Mouse (Mus musculus): Measurements from ENCODE around the gene Prl2c1. TPM values are rescaled to one million over a fixed set of nuclear protein-coding genes. Genes with fewer than 3 reads are reported as not detected.
"Not testable (repeated sequence)": the region's sequence is repeated elsewhere in the genome, so short reads cannot be mapped to it uniquely, and the experiment has no call there.

Gene Prl2c1
- polyA plus RNA-seq (2012; rRNA removed), result not detected in 2 replicates

DNA sequence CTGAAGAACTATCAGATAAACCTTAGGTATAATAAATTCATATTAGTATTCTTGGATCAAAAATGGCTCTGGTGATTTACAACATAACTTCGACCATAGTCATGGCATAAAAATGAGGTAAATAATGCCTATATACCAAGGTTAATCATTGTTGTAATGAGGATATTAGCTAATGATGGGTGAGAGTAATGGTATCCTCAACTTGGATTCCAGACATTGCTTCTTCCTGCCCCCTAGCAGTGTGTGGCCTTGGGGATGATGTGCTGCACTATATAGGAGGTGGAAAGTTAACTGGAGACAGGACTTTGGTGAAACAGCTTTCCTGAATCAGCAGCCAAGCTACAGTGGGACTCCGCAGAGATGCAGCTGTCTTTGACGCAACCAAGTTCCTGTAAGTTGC is at the start of gene Prl2c1:
Prl2c1 (plus strand) TSS at position 301 of the 400 bp plus-strand sequence.
- DNase-seq (ENCODE audit: low read depth), result no peak

DNA sequence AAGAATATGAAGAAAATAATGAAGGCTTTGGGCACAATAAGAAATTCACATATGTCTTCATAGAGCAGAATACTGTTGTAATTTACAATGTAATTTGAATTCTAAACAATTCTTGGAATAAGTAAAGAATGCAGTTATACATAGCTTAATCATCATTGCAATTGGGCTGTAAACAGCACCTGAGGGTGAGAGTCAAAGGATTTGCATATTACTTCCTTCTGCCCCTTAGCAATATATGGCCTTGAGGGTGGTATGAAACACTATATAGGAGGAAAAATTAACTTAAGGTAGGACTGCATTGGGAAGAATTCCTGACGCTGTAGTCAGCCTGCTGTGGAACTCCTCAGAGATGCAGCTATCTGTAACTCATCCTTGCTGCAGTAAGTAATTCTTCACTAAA is 47.8 kb upstream of the Prl2c1 start, which contains the start of gene Prl2a1:
Prl2a1 (plus strand) TSS at position 301 of the 400 bp plus-strand sequence.
- DNase-seq (ENCODE audit: low read depth), result no peak

DNA sequence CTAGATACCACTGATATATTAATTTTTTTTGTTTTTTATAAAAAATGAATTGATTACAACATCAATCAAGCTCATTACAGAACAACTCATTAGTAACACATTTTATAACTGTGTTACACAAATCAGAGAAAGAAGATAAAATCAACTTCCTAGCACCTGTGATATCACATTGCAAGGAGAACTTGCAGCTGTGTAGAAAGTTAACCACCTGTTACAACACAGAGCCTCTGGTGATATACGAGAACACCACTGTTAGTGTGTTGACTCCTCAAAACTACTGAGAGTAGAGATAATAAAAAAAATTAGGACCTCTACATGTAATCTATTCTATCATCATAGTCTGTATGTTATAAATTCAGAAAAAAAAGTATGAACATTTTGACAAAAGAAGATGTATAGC is 46.4 kb upstream of the Prl2c1 start:
- DNase-seq (ENCODE audit: low read depth), result no peak

DNA sequence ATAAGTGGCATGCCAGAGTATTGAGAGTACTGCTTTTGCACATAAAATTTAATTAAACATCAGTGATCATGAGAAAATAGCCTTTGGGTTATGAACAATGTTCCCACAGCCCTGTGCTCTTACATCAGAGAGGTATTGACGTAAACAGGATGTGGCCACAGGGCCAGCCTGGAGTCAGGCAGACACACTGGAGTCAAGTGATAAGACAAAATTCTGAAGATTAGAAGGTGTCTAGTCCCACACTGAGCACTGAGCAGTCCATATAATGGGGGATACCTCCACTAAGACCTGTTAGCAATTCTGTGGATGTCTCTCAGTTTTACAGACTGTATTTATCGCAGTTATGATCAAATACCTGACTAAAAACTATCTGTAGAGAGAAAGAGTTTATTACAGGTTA is 55.1 kb downstream of the Prl2c1 start:
- not testable (repeated sequence) for DNase-seq (ENCODE audit: low read depth)

Other genes starting within 250 kb of the Prl2c1 start
- gene Prl7b1, start 238.8 kb upstream of the Prl2c1 start, polyA plus RNA-seq (2012; rRNA removed), result not detected in 2 replicates
- gene Prl7a1, start 206.8 kb upstream of the Prl2c1 start, polyA plus RNA-seq (2012; rRNA removed), result not detected in 2 replicates
- gene Prl7a2, start 181.3 kb upstream of the Prl2c1 start, polyA plus RNA-seq (2012; rRNA removed), result not detected in 2 replicates
- gene Prl7d1, start 132.6 kb upstream of the Prl2c1 start, polyA plus RNA-seq (2012; rRNA removed), result not detected in 2 replicates
- gene Prl7c1, start 68.5 kb upstream of the Prl2c1 start, polyA plus RNA-seq (2012; rRNA removed), result not detected in 2 replicates
- not detected in 2 replicates for gene Prl2a1, start 47.7 kb upstream of the Prl2c1 start, polyA plus RNA-seq (2012; rRNA removed)
- gene Prl4a1, start 166.9 kb downstream of the Prl2c1 start, polyA plus RNA-seq (2012; rRNA removed), result not detected in 2 replicates

All from gonadal fat pad, adult 2 months (tissue).